Mouse (Mus musculus) neural tube, embryonic 14.5 days (tissue): ENCODE data around the gene Zfp651. TPM values are rescaled to one million over a fixed set of nuclear protein-coding genes. Genes with fewer than 3 reads are reported as not detected.

Experiments used
- ATAC-seq: fragments of 200-750 bp; cut with Nextera tagmentation; 2 replicates; pipeline ENCODE4 v1.8.0; 2017; ENCODE audit warnings: low read depth, mild to moderate bottlenecking, moderate TSS enrichment, moderate library complexity
- H3K27ac ChIP-seq: fragments of 300-500 bp; sonication (generic); 2 replicates; pipeline ENCODE4 v1.5.1; 2014; ENCODE audit warnings: low read depth, mild to moderate bottlenecking, control low read depth, low read length, moderate library complexity, mixed read lengths
- H3K27me3 ChIP-seq: fragments of 300-500 bp; sonication (generic); 2 replicates; pipeline ENCODE4 v1.6.1; 2014; ENCODE audit warnings: low read length; ENCODE audit not compliant: control insufficient read depth, insufficient read depth
- H3K36me3 ChIP-seq: fragments of 300-500 bp; sonication (generic); 2 replicates; pipeline ENCODE4 v1.6.1; 2014; ENCODE audit warnings: low read length, mixed read lengths; ENCODE audit not compliant: control insufficient read depth, insufficient read depth
- H3K4me1 ChIP-seq: fragments of 300-500 bp; sonication (generic); 2 replicates; pipeline ENCODE4 v1.6.1; 2014; ENCODE audit warnings: low read length; ENCODE audit not compliant: control insufficient read depth, insufficient read depth
- H3K4me2 ChIP-seq: fragments of 300-500 bp; sonication (generic); 2 replicates; pipeline ENCODE4 v1.6.1; 2014; ENCODE audit warnings: mild to moderate bottlenecking, low read depth, low read length, control low read depth
- H3K4me3 ChIP-seq: fragments of 300-500 bp; sonication (generic); 2 replicates; pipeline ENCODE4 v1.5.1; 2014; ENCODE audit warnings: low read depth, low read length, control low read depth, mixed read lengths
- H3K9ac ChIP-seq: fragments of 300-500 bp; sonication (generic); replicated peaks from 2 replicates; pipeline ENCODE4 v1.6.1; 2014; ENCODE audit warnings: low read depth, mild to moderate bottlenecking, control low read depth, low read length, mixed read lengths
- H3K9me3 ChIP-seq: fragments of 300-500 bp; sonication (generic); 2 replicates; pipeline ENCODE4 v1.6.1; 2016; ENCODE audit warnings: low read length; ENCODE audit not compliant: control insufficient read depth
- WGBS: fragments of 180-500 bp; shearing (Covaris S2); extraction: QIAGEN DNeasy Blood & Tissue Kit; methylation state at CpG from one replicate; pipeline ENCODE4 v1.1.7; 2014; 5-methylcytosine and 5-hydroxymethylcytosine counted together
- polyA plus RNA-seq: library from polyadenylated mRNA; unstranded; fragments of >200 nt; fragmentation: Nextera tagmentation; extraction: Ambion mirVana; gene quantifications from 2 replicates; pipeline ENCODE4 v1.2.1, GENCODE M21; 2014

Zfp651 gene
- polyA plus RNA-seq, 1 experiment from 2014 or later, result 15.7 TPM

- WGBS, result 57% methylated on average over 10 of the region's 10 CpGs
- Histone ChIP-seq H3K4me3 (peak overlapping the region; percentile 96), H3K9ac (peak overlapping the region; percentile 94; the same call in 1 of the 2 replicates), H3K4me1 (peaks cover 26% of the 10 kb centered on the region), H3K4me2 (peak overlapping the region; percentile 77), H3K27ac (no peak overlapping the region), H3K36me3 (peaks cover 33% of the 10 kb centered on the region), H3K9me3 (no peaks in the 10 kb centered on the region), H3K27me3 (no peaks in the 10 kb centered on the region)
- ATAC-seq, result no peak
Measured at GRCm38 (mm10) chr9:121761091-121761665, 2.0 kb downstream of the Zfp651 start.

- Histone ChIP-seq H3K27ac (no peak overlapping the region), H3K36me3 (peaks cover 38% of the 10 kb centered on the region), H3K4me2 (no peak overlapping the region), H3K4me1 (peaks cover 26% of the 10 kb centered on the region), H3K9ac (no peak overlapping the region; the same call in 1 of the 2 replicates), H3K4me3 (no peak overlapping the region), H3K9me3 (no peaks in the 10 kb centered on the region), H3K27me3 (no peaks in the 10 kb centered on the region)
- 63% methylated on average over 8 of the region's 8 CpGs for WGBS
- no peak for ATAC-seq
Measured at GRCm38 (mm10) chr9:121761787-121762186, 2.7 kb downstream of the Zfp651 start.

- Histone ChIP-seq H3K4me3 (no peak overlapping the region), H3K4me1 (peaks cover 26% of the 10 kb centered on the region), H3K36me3 (peaks cover 42% of the 10 kb centered on the region), H3K27ac (no peak overlapping the region), H3K4me2 (no peak overlapping the region), H3K27me3 (no peaks in the 10 kb centered on the region), H3K9ac (no peak overlapping the region), H3K9me3 (no peaks in the 10 kb centered on the region)
- 90% methylated on average over 10 of the region's 10 CpGs for WGBS
- no peak for ATAC-seq
Measured at GRCm38 (mm10) chr9:121762248-121762647, 3.1 kb downstream of the Zfp651 start.

GRCm38 (mm10) chr9:121762761-121763160 lies 3.6 kb downstream of the Zfp651 start:
- H3K9ac ChIP-seq, result no peak overlapping the region
- H3K4me3 ChIP-seq, result no peak overlapping the region
- no peak overlapping the region for H3K27ac ChIP-seq
- H3K9me3 ChIP-seq, result no peaks in the 10 kb centered on the region
- WGBS, result 85% methylated on average over 25 of the region's 25 CpGs
- H3K4me1 ChIP-seq, result peaks cover 23% of the 10 kb centered on the region
- H3K4me2 ChIP-seq, result no peak overlapping the region
- ATAC-seq, result no peak
- no peaks in the 10 kb centered on the region for H3K27me3 ChIP-seq
- H3K36me3 ChIP-seq, result peaks cover 47% of the 10 kb centered on the region

- H3K36me3 ChIP-seq, result peaks cover 55% of the 10 kb centered on the region
- no peaks in the 10 kb centered on the region for H3K27me3 ChIP-seq
- H3K9me3 ChIP-seq, result no peaks in the 10 kb centered on the region
- H3K4me1 ChIP-seq, result peaks cover 16% of the 10 kb centered on the region
- ATAC-seq, result no peak
- 90% methylated on average over 19 of the region's 19 CpGs for WGBS
- no peak overlapping the region for H3K4me2 ChIP-seq
- no peak overlapping the region for H3K27ac ChIP-seq
- no peak overlapping the region for H3K4me3 ChIP-seq
- no peak overlapping the region for H3K9ac ChIP-seq
Measured at GRCm38 (mm10) chr9:121763716-121764115, 4.6 kb downstream of the Zfp651 start.

- Histone ChIP-seq H3K4me1 (peaks cover 14% of the 10 kb centered on the region), H3K27me3 (no peaks in the 10 kb centered on the region), H3K9ac (no peak overlapping the region), H3K36me3 (peaks cover 60% of the 10 kb centered on the region), H3K4me3 (no peak overlapping the region), H3K27ac (no peak overlapping the region), H3K9me3 (no peaks in the 10 kb centered on the region), H3K4me2 (no peak overlapping the region)
- no peak for ATAC-seq
- WGBS, result 88% methylated on average over 16 of the region's 16 CpGs
Measured at GRCm38 (mm10) chr9:121765166-121765855, 6.2 kb downstream of the Zfp651 start.

GRCm38 (mm10) chr9:121772412-121772811 lies 13.3 kb downstream of the Zfp651 start:
- H3K4me1 ChIP-seq, result no peaks in the 10 kb centered on the region
- peaks cover 16% of the 10 kb centered on the region for H3K36me3 ChIP-seq
- peaks cover 10% of the 10 kb centered on the region for H3K27me3 ChIP-seq
- no peak overlapping the region for H3K4me3 ChIP-seq
- H3K9ac ChIP-seq, result no peak overlapping the region
- ATAC-seq, result no peak
- no peak overlapping the region for H3K27ac ChIP-seq
- no peaks in the 10 kb centered on the region for H3K9me3 ChIP-seq
- WGBS, result 80% methylated on average over 5 of the region's 5 CpGs
- H3K4me2 ChIP-seq, result no peak overlapping the region

- Histone ChIP-seq H3K4me3 (no peak overlapping the region), H3K27ac (no peak overlapping the region), H3K4me2 (no peak overlapping the region), H3K9ac (no peak overlapping the region), H3K9me3 (no peaks in the 10 kb centered on the region), H3K4me1 (0 out of 2 replicates have a peak, but pooled peaks cover 4% of the 10 kb centered on the region), H3K27me3 (peaks cover 27% of the 10 kb centered on the region), H3K36me3 (no peaks in the 10 kb centered on the region)
- no peak for ATAC-seq
- 82% methylated on average over 10 of the region's 10 CpGs for WGBS
Measured at GRCm38 (mm10) chr9:121775951-121776350, 16.8 kb downstream of the Zfp651 start.

- WGBS, result 85% methylated on average over 7 of the region's 7 CpGs
- peaks cover 27% of the 10 kb centered on the region for H3K27me3 ChIP-seq
- H3K4me1 ChIP-seq, result 0 out of 2 replicates have a peak, but pooled peaks cover 4% of the 10 kb centered on the region
Measured at GRCm38 (mm10) chr9:121776511-121776910, 17.4 kb downstream of the Zfp651 start.

More at GRCm38 (mm10) chr9:121776511-121776910, 17.4 kb downstream of the Zfp651 start:
- Histone ChIP-seq H3K36me3 (no peaks in the 10 kb centered on the region), H3K9ac (no peak overlapping the region), H3K9me3 (no peaks in the 10 kb centered on the region), H3K4me3 (no peak overlapping the region), H3K27ac (no peak overlapping the region), H3K4me2 (no peak overlapping the region)
- ATAC-seq, result no peak
